Mouse (Mus musculus): Measurements from ENCODE around the gene Lnx1. TPM values are rescaled to one million over a fixed set of nuclear protein-coding genes. Genes with fewer than 3 reads are reported as not detected.

Gene Lnx1
- polyA plus RNA-seq, 1 experiment from 2014 or later, result 2.1 TPM

GRCm38 (mm10) chr5:74700918-74701317 lies 1.8 kb downstream of the Lnx1 start:
- Histone ChIP-seq H3K4me1 (ENCODE audit: control insufficient read depth in 2 of 2, insufficient read depth in 2 of 2, low read length in 2 of 2) (peaks cover 2 to 9% of the 10 kb centered on the region in 2 experiments; a peak in 3 of 4 replicates), H3K4me3 (ENCODE audit: control insufficient read depth in 1 of 2, insufficient read depth in 1 of 2, low read depth in 1 of 2, low read length in 2 of 2) (no peak overlapping the region), H3K27me3 (ENCODE audit: control insufficient read depth, insufficient read depth, low read length) (no peaks in the 10 kb centered on the region), H3K36me3 (ENCODE audit: control insufficient read depth, insufficient read depth, low read length) (no peaks in the 10 kb centered on the region), H3K9ac (ENCODE audit: low read length) (no peak overlapping the region), H3K4me2 (ENCODE audit: low read length) (no peak overlapping the region), H3K9me3 (ENCODE audit: control insufficient read depth, low read length) (no peaks in the 10 kb centered on the region), H3K27ac (replicated peaks in 1 of 2; ENCODE audit: control insufficient read depth in 1 of 2, insufficient read depth in 1 of 2, low read depth in 2 of 2, low read length in 2 of 2) (no peak overlapping the region)
- WGBS, result 63% methylated on average over 2 of the region's 2 CpGs
- ATAC-seq (ENCODE audit: insufficient number of reproducible peaks, insufficient read depth, low FRiP score, low read depth), result no peak

DNA sequence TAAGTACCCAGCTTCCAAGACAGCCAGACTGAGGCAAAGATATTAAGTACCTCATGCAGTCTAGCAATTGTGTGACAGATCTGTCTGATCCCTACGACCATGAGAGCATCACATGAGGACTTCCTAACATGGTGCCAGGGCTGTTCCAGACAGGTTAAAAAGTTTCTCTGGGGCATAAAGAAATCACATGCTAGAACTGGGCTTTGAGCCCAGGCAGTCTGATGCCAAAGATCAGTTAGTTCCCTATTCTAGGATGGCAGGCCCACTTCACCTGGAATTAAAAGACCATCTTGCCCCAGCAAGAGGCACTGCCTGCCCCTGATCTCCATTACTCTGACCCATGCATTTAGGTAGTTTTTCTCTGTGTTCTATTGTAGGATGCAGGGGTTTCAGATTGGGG lies 3.0 kb downstream of the Lnx1 start:
- no peak overlapping the region for H3K4me3 ChIP-seq (ENCODE audit: control insufficient read depth in 1 of 2, insufficient read depth in 1 of 2, low read depth in 1 of 2, low read length in 2 of 2)
- H3K27ac ChIP-seq (replicated peaks in 1 of 2; ENCODE audit: control insufficient read depth in 1 of 2, insufficient read depth in 1 of 2, low read depth in 2 of 2, low read length in 2 of 2), result no peak overlapping the region
- no peaks in the 10 kb centered on the region for H3K27me3 ChIP-seq (ENCODE audit: control insufficient read depth, insufficient read depth, low read length)
- no peak overlapping the region for H3K9ac ChIP-seq (ENCODE audit: low read length)
- no peak overlapping the region for H3K4me2 ChIP-seq (ENCODE audit: low read length)
- WGBS, result 76% methylated on average over 1 of the region's 1 CpGs
- ATAC-seq (ENCODE audit: insufficient number of reproducible peaks, insufficient read depth, low FRiP score, low read depth), result no peak
- H3K9me3 ChIP-seq (ENCODE audit: control insufficient read depth, low read length), result no peaks in the 10 kb centered on the region
- peaks cover 2 to 5% of the 10 kb centered on the region in 2 experiments; a peak in 3 of 4 replicates for H3K4me1 ChIP-seq (ENCODE audit: control insufficient read depth in 2 of 2, insufficient read depth in 2 of 2, low read length in 2 of 2)
- no peaks in the 10 kb centered on the region for H3K36me3 ChIP-seq (ENCODE audit: control insufficient read depth, insufficient read depth, low read length)

GRCm38 (mm10) chr5:74697534-74697933 lies 5.2 kb downstream of the Lnx1 start:
- no peak overlapping the region for H3K9ac ChIP-seq (ENCODE audit: low read length)
- no peak for ATAC-seq (ENCODE audit: insufficient number of reproducible peaks, insufficient read depth, low FRiP score, low read depth)
- peaks cover 3 to 10% of the 10 kb centered on the region in 2 experiments; a peak in 3 of 4 replicates for H3K4me1 ChIP-seq (ENCODE audit: control insufficient read depth in 2 of 2, insufficient read depth in 2 of 2, low read length in 2 of 2)
- no peaks in the 10 kb centered on the region for H3K36me3 ChIP-seq (ENCODE audit: control insufficient read depth, insufficient read depth, low read length)
- no peaks in the 10 kb centered on the region for H3K9me3 ChIP-seq (ENCODE audit: control insufficient read depth, low read length)
- no peak overlapping the region for H3K27ac ChIP-seq (replicated peaks in 1 of 2; ENCODE audit: control insufficient read depth in 1 of 2, insufficient read depth in 1 of 2, low read depth in 2 of 2, low read length in 2 of 2)
- H3K27me3 ChIP-seq (ENCODE audit: control insufficient read depth, insufficient read depth, low read length), result no peaks in the 10 kb centered on the region
- no peak overlapping the region for H3K4me2 ChIP-seq (ENCODE audit: low read length)
- 82% methylated on average over 9 of the region's 9 CpGs for WGBS
- H3K4me3 ChIP-seq (ENCODE audit: control insufficient read depth in 1 of 2, insufficient read depth in 1 of 2, low read depth in 1 of 2, low read length in 2 of 2), result no peak overlapping the region

DNA sequence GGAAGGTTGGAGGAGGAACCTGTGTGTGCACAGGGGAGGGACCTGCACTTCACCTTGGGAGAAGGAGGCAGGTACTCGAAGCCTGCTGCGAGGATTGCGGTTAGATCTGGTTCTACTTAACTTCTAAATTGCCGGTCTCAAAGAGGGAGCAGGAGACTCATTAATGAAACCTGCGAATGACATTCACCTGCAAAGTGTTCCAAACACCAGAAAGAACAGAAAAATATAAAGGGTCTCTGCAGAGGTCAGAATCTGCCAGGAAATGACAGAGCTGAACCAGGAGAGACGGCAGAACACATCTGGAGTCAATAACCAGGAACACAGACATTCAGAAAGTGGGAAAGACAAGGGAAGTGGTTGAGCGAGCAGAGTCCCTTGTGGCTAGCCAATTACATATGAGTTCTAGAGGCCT lies 8.3 kb downstream of the Lnx1 start:
- no peaks in the 10 kb centered on the region for H3K27me3 ChIP-seq (ENCODE audit: control insufficient read depth, insufficient read depth, low read length)
- H3K4me1 ChIP-seq (ENCODE audit: control insufficient read depth in 2 of 2, insufficient read depth in 2 of 2, low read length in 2 of 2), result peaks cover 3 to 10% of the 10 kb centered on the region in 2 experiments; a peak in 3 of 4 replicates
- WGBS, result 77% methylated on average over 7 of the region's 7 CpGs

GRCm38 (mm10) chr5:74693836-74694235 lies 8.9 kb downstream of the Lnx1 start:
- Histone ChIP-seq H3K9me3 (ENCODE audit: control insufficient read depth, low read length) (no peaks in the 10 kb centered on the region), H3K4me1 (ENCODE audit: control insufficient read depth in 2 of 2, insufficient read depth in 2 of 2, low read length in 2 of 2) (peaks cover 3 to 10% of the 10 kb centered on the region in 2 experiments; a peak in 3 of 4 replicates), H3K4me3 (ENCODE audit: control insufficient read depth in 1 of 2, insufficient read depth in 1 of 2, low read depth in 1 of 2, low read length in 2 of 2) (no peak overlapping the region), H3K4me2 (ENCODE audit: low read length) (no peak overlapping the region), H3K36me3 (ENCODE audit: control insufficient read depth, insufficient read depth, low read length) (no peaks in the 10 kb centered on the region), H3K27ac (replicated peaks in 1 of 2; ENCODE audit: control insufficient read depth in 1 of 2, insufficient read depth in 1 of 2, low read depth in 2 of 2, low read length in 2 of 2) (no peak overlapping the region), H3K9ac (ENCODE audit: low read length) (no peak overlapping the region), H3K27me3 (ENCODE audit: control insufficient read depth, insufficient read depth, low read length) (no peaks in the 10 kb centered on the region)
- 43% methylated on average over 2 of the region's 2 CpGs for WGBS
- no peak for ATAC-seq (ENCODE audit: insufficient number of reproducible peaks, insufficient read depth, low FRiP score, low read depth)

More for the DNA sequence above, 8.3 kb downstream of the Lnx1 start:
- H3K27ac ChIP-seq (replicated peaks in 1 of 2; ENCODE audit: control insufficient read depth in 1 of 2, insufficient read depth in 1 of 2, low read depth in 2 of 2, low read length in 2 of 2), result no peak overlapping the region
- H3K36me3 ChIP-seq (ENCODE audit: control insufficient read depth, insufficient read depth, low read length), result no peaks in the 10 kb centered on the region
- H3K9me3 ChIP-seq (ENCODE audit: control insufficient read depth, low read length), result no peaks in the 10 kb centered on the region
- H3K9ac ChIP-seq (ENCODE audit: low read length), result no peak overlapping the region
- no peak overlapping the region for H3K4me2 ChIP-seq (ENCODE audit: low read length)
- H3K4me3 ChIP-seq (ENCODE audit: control insufficient read depth in 1 of 2, insufficient read depth in 1 of 2, low read depth in 1 of 2, low read length in 2 of 2), result no peak overlapping the region
- ATAC-seq (ENCODE audit: insufficient number of reproducible peaks, insufficient read depth, low FRiP score, low read depth), result no peak

GRCm38 (mm10) chr5:74692411-74693090 lies 10.2 kb downstream of the Lnx1 start:
- Histone ChIP-seq H3K4me1 (ENCODE audit: control insufficient read depth in 2 of 2, insufficient read depth in 2 of 2, low read length in 2 of 2) (peaks cover 3 to 10% of the 10 kb centered on the region in 2 experiments; a peak in 3 of 4 replicates), H3K9me3 (ENCODE audit: control insufficient read depth, low read length) (no peaks in the 10 kb centered on the region), H3K27ac (replicated peaks in 1 of 2; ENCODE audit: control insufficient read depth in 1 of 2, insufficient read depth in 1 of 2, low read depth in 2 of 2, low read length in 2 of 2) (no peak overlapping the region), H3K27me3 (ENCODE audit: control insufficient read depth, insufficient read depth, low read length) (no peaks in the 10 kb centered on the region), H3K4me3 (ENCODE audit: control insufficient read depth in 1 of 2, insufficient read depth in 1 of 2, low read depth in 1 of 2, low read length in 2 of 2) (no peak overlapping the region), H3K36me3 (ENCODE audit: control insufficient read depth, insufficient read depth, low read length) (no peaks in the 10 kb centered on the region), H3K9ac (ENCODE audit: low read length) (no peak overlapping the region), H3K4me2 (ENCODE audit: low read length) (no peak overlapping the region)
- 84% methylated on average over 6 of the region's 6 CpGs for WGBS
- ATAC-seq (ENCODE audit: insufficient number of reproducible peaks, insufficient read depth, low FRiP score, low read depth), result no peak

DNA sequence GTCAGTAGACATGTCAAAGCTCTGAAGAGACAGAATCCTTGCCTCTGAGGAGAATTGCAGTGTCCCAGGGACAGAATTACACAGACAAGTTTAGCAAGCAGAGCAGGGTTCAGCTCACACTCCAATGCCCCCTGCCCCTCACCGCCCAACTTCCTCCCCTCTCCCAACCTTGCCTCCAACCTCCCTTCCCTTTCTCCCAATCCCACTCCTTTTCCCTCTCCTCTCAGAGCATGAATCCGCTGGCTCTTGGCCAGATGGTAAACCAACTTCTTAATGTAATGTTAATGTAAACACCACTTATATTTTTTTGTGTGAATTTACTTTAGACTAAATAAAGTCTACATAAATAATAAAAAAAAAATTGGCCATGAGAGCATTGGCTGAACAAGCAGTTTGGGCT lies 13.9 kb downstream of the Lnx1 start:
- no peaks in the 10 kb centered on the region for H3K36me3 ChIP-seq (ENCODE audit: control insufficient read depth, insufficient read depth, low read length)
- no peak overlapping the region for H3K4me3 ChIP-seq (ENCODE audit: control insufficient read depth in 1 of 2, insufficient read depth in 1 of 2, low read depth in 1 of 2, low read length in 2 of 2)
- no peak overlapping the region for H3K27ac ChIP-seq (replicated peaks in 1 of 2; ENCODE audit: control insufficient read depth in 1 of 2, insufficient read depth in 1 of 2, low read depth in 2 of 2, low read length in 2 of 2)
- H3K9ac ChIP-seq (ENCODE audit: low read length), result no peak overlapping the region
- ATAC-seq (ENCODE audit: insufficient number of reproducible peaks, insufficient read depth, low FRiP score, low read depth), result no peak
- no peaks in the 10 kb centered on the region for H3K27me3 ChIP-seq (ENCODE audit: control insufficient read depth, insufficient read depth, low read length)
- H3K4me1 ChIP-seq (ENCODE audit: control insufficient read depth in 2 of 2, insufficient read depth in 2 of 2, low read length in 2 of 2), result peaks cover 10 to 12% of the 10 kb centered on the region in 2 experiments
- WGBS, result 88% methylated on average over 2 of the region's 2 CpGs
- H3K4me2 ChIP-seq (ENCODE audit: low read length), result no peak overlapping the region
- no peaks in the 10 kb centered on the region for H3K9me3 ChIP-seq (ENCODE audit: control insufficient read depth, low read length)

GRCm38 (mm10) chr5:74684944-74685343 lies 17.8 kb downstream of the Lnx1 start:
- H3K4me3 ChIP-seq (ENCODE audit: control insufficient read depth in 1 of 2, insufficient read depth in 1 of 2, low read depth in 1 of 2, low read length in 2 of 2), result no peak overlapping the region
- no peaks in the 10 kb centered on the region for H3K9me3 ChIP-seq (ENCODE audit: control insufficient read depth, low read length)
- no peaks in the 10 kb centered on the region for H3K27me3 ChIP-seq (ENCODE audit: control insufficient read depth, insufficient read depth, low read length)
- no peak overlapping the region for H3K9ac ChIP-seq (ENCODE audit: low read length)
- 34% methylated on average over 5 of the region's 5 CpGs for WGBS
- no peak overlapping the region for H3K4me2 ChIP-seq (ENCODE audit: low read length)
- no peaks in the 10 kb centered on the region for H3K36me3 ChIP-seq (ENCODE audit: control insufficient read depth, insufficient read depth, low read length)
- no peak for ATAC-seq (ENCODE audit: insufficient number of reproducible peaks, insufficient read depth, low FRiP score, low read depth)
- H3K27ac ChIP-seq (replicated peaks in 1 of 2; ENCODE audit: control insufficient read depth in 1 of 2, insufficient read depth in 1 of 2, low read depth in 2 of 2, low read length in 2 of 2), result no peak overlapping the region; a peak in 1 of 4 replicates
- peaks cover 15% of the 10 kb centered on the region in 2 experiments for H3K4me1 ChIP-seq (ENCODE audit: control insufficient read depth in 2 of 2, insufficient read depth in 2 of 2, low read length in 2 of 2)
